ENCODE assay signal across 11 mouse cellular contexts in the genomic region with DNA sequence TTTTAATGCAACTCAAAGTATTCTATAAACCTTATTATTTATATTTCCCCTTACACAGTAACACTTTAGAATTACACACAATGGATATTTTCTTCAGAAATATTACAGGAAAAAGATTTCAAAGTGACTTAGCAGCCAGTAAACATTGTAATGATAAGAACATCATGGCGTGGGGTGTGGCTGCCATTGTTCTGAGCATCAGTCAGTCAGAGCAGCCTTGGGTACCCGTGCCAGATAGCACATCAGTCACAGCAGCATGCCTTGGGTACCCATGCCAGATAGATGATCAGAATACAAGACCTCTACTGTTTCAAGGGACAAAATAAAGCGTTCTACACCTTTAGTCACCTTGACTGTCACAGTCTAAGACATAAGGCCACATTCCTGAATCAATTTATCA.
"Had no signal": no experiment of that assay in that cellular context is flagged by ENCODE, and none has a peak within 500 bp of the region (broad histone marks: within the 10 kb centered on the region; RNA-seq: fewer than 3 reads in every experiment).

No protein-coding gene starts in this region.

- H3K4me2 ChIP-seq: liver, embryonic 12.5 days; neural tube, embryonic 15.5 days; stomach, embryonic 15.5 days had no signal

- H3K36me3 ChIP-seq: liver, embryonic 12.5 days; neural tube, embryonic 15.5 days; stomach, embryonic 15.5 days had no signal

- H3K9ac ChIP-seq: liver, embryonic 12.5 days; neural tube, embryonic 15.5 days; stomach, embryonic 15.5 days had no signal

- H3K4me3 ChIP-seq: limb, embryonic 10.5 days; liver, embryonic 12.5 days; midbrain, embryonic 10.5 days; myocyte; neural tube, embryonic 15.5 days; stomach, embryonic 15.5 days had no signal

- H3K9me3 ChIP-seq: limb, embryonic 10.5 days; liver, embryonic 12.5 days; midbrain, embryonic 10.5 days; neural tube, embryonic 15.5 days; stomach, embryonic 15.5 days had no signal

- H3K27ac ChIP-seq: limb, embryonic 10.5 days; liver, embryonic 12.5 days; midbrain, embryonic 10.5 days; neural tube, embryonic 15.5 days; stomach, embryonic 15.5 days had no signal

- DNase-seq: kidney, adult 11 months; kidney, postnatal 10 days; midbrain, embryonic 14.5 days; thymus, adult 2 months; thymus, postnatal 25 days had no signal

- H3K27me3 ChIP-seq: liver, embryonic 12.5 days; neural tube, embryonic 15.5 days; stomach, embryonic 15.5 days had no signal

- ATAC-seq: liver, embryonic 12.5 days had no signal
